Mouse (Mus musculus) liver, adult 2 months (tissue): ENCODE measurements around the gene Amh.
"Not testable (repeated sequence)": the region's sequence is repeated elsewhere in the genome, so short reads cannot be mapped to it uniquely, and the experiment has no call there.

Source experiments
- CTCF ChIP-seq: fragments of 200-500 bp; IDR thresholded peaks from 2 replicates; pipeline ENCODE4 v1.5.1; 2011; ENCODE audit warnings: low read depth, low read length, control low read depth
- POLR2A ChIP-seq: fragments of 200-500 bp; IDR thresholded peaks from 2 replicates; pipeline ENCODE4 v1.6.1; 2011; ENCODE audit warnings: low read length, control low read depth; ENCODE audit not compliant: insufficient read depth; ENCODE audit errors: extremely low read depth

- TF ChIP-seq CTCF, POLR2A: not testable (repeated sequence)
Measured at GRCm38 (mm10) chr10:80828587-80828986, 23.5 kb downstream of the Amh start.
